Mouse (Mus musculus) erythroblast, adult 5-6 weeks (primary cell): ENCODE data around the gene Kcnab2. TPM values are rescaled to one million over a fixed set of nuclear protein-coding genes. Genes with fewer than 3 reads are reported as not detected.

Experiments
- ATAC-seq: replicated peaks from 2 replicates; pipeline ENCODE4 v1.8.0; 2016; ENCODE audit warnings: moderate number of reproducible peaks, mild to moderate bottlenecking, moderate TSS enrichment, inconsistent platforms; ENCODE audit not compliant: poor library complexity, low FRiP score, severe bottlenecking
- total RNA-seq, 2 experiments: library from RNA; stranded (forward) in 1 of 2; stranded (reverse) in 1 of 2; fragments of 150-400 nt in 1 of 2; fragments of 200-764, 138-1000 nt in 1 of 2; gene quantifications; 2 replicates each; pipeline versions ENCODE4 v1.2.3 to v1.2.4; 2015 to 2017; ENCODE audit warnings: low replicate concordance in 2 of 2

Gene Kcnab2
- total RNA-seq, 2 experiments from 2014 or later, result 9.2 to 12.1 TPM

- no peak for ATAC-seq
Measured at GRCm38 (mm10) chr4:152405671-152406201, 71.9 kb downstream of the Kcnab2 start.

- no peak for ATAC-seq
Measured at GRCm38 (mm10) chr4:152405143-152405542, 72.5 kb downstream of the Kcnab2 start.

DNA sequence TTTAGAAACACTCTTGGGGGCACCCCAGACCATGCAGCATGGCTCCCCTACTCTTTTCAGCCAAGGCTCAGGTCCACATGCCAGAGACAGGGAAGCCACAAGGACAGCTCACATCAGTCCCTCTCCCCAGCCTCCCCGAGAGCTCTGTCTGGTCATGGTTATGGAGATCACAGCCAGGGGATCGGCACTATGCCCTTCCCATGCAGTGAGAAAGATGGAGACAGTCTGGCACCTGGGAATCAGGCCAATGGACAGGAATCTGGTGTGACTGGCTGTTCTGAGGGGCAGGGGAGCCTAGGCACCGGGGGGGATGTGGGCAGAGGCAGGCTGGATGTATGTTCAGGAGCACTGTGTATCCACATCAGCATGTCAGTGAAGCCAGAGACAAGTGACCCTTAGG lies 78.7 kb downstream of the Kcnab2 start:
- no peak for ATAC-seq

DNA sequence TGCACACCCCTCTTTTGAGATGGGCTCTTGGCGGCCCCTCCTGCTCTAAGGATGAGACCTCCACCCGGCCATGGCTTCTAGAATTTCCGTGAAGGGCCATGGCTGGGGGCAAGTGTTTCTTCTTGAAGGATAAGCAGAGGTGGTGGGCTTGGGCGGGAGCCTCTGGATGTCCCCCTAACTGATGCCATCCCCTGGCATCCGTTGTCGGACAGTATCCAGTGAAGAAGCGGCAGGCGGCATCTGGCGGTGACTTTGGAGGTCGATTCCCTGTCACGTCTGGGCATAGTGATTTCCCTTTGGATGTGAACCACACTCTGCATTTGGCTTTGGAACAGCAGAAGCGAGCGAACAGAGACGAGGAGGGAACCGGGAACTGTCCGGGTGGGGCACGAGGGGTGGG lies 85.0 kb downstream of the Kcnab2 start:
- ATAC-seq, result no peak

- no peak for ATAC-seq
Measured at GRCm38 (mm10) chr4:152392192-152392591, 85.5 kb downstream of the Kcnab2 start.

DNA sequence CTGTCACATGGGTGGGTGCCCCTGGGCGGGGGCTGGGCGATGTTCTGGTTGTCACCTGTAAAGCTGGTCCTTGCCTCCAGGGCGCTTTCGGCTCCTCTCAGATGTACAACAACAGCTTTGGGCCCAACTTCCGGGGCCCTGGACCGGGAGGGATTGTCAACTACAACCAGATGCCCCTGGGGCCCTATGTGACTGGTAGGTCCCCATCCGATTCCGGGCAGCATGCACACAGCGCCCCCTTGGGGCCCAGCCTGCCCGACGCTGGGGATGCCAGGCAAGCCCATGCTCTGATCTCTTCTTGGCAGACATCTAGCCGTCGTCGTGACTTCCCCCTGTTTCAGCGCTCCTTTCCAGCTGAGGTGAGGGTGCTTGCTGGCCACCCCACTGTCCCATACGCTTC lies 92.0 kb downstream of the Kcnab2 start:
- no peak for ATAC-seq

- ATAC-seq, result no peak
Measured at GRCm38 (mm10) chr4:152382528-152383252, 95.0 kb downstream of the Kcnab2 start.

GRCm38 (mm10) chr4:152365228-152365627 lies 112.4 kb downstream of the Kcnab2 start:
- no peak for ATAC-seq

DNA sequence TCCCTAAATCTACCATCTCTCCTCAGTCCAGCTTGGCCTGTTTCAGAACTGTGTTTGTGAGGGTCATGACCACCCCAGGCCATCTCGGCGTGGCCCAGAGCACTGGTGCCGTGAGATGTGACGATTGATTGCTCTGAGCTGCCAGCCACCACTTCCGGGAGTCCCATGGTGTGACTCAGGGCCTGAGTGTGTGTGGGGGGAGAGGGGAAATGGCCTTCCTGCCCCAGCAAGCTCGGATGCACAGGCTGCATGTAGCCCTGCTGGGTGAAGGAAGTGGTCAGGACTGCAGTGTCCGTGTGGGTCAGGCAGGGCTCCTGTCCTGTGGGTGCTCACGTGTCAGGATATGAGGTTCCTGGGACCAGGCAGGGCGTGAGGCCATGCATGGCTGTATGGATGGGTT lies 115.5 kb downstream of the Kcnab2 start:
- no peak for ATAC-seq

- no peak for ATAC-seq
Measured at GRCm38 (mm10) chr4:152360855-152361254, 116.8 kb downstream of the Kcnab2 start.

DNA sequence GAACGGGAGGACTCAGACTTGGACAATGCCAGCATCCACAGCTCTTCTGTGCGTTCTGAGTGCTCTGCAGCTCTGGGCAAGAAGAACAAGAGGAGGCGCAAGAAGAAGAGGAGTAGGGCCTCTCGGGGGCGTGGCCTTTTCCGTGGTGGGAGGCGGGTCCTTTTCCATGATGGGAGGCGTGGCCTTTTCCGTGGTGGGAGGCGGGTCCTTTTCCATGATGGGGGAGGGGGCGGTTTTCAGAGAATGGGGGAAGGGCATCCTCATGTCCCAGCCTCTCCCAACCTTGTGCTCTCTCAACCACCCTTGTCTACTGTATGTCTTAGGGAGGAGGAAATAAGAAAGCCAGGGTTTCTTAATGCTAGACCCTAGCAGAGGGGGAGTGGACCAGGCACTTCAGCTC lies 118.0 kb downstream of the Kcnab2 start:
- ATAC-seq, result no peak

DNA sequence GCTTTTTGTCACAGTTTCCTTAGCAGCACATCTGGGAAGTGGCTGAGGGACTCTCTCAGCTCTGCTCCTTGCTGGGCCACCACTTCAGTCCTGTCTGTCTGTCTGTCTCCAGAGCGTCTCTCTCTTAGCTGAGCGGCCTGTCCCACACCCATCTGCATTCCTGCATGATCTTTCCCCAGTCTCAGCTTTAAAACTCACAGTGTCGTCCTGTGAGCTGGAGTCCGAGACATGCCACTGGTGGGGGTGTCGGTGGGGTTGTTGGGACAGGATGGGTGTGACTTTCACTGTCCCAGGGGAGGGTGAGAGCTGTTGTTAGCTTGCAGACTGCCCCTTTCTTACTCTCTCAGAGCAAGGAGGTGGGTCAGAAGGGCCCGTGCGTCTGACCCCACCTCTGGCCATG lies 122.0 kb downstream of the Kcnab2 start:
- ATAC-seq, result no peak

DNA sequence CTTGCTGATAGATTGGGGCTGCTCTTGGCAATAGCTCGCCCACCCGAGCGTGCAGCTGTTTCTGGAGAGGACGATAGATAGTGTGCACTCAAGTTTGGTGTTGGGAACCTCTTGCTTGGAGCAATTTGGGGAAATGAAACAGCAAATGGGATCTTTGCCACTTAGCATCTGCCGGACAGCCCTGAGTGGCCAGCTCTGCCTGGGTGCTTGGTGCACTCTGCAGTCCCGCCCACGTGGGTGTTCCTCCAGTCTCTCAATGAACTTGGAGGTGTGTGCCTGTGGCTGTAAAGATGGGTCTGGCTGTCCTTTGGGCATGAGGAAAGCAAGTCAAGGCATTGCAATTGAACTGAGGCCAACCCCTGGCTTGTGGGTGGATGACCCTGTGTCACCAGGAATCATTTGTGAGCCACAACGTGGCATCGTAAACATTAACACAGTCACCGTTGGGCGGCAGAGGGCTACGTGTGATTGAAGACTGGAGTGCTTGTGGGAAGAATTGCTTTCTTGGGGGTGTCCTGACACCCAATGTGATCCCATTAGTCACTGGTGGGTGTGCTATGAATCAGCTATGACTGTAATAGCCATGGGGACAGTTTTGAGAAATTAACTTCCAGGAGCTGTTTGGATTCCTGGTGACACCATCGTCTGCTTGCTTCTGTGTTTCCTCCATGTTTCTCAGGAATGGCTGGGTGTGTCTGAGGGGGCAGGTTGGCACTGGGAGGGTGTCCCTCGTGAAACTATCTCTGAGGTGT lies 123.6 kb downstream of the Kcnab2 start:
- no peak for ATAC-seq

GRCm38 (mm10) chr4:152351422-152352305 lies 126.0 kb downstream of the Kcnab2 start:
- no peak for ATAC-seq

GRCm38 (mm10) chr4:152350722-152351421 lies 126.8 kb downstream of the Kcnab2 start:
- ATAC-seq, result no peak

DNA sequence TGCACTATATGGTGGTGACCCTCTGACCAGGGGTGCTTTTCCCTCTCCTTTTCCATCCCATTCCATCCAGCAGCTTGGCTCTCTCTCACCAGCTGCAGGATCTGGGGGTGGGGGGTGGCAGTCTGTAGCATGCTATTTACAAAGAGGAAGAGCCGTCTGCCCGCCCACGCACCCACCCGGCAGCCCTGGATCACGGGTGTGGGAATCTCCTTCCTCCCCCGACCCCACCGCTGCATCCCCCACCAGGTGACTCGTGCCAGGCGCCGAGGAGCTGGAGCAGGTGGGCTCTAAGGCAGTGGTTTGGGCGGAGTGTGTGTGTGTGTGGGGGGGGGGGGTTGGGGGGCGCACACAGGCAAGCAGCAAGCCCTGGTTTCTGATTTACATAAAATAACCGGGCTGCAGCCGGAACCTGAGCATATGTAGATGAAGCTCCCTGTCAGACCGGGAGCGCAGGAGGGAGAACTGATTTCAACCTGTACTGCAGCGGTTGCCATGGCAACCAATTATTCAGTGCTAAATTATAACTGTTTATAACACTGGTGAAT lies 127.8 kb downstream of the Kcnab2 start:
- no peak for ATAC-seq

- ATAC-seq, result no peak
Measured at GRCm38 (mm10) chr4:152345120-152345889, 132.4 kb downstream of the Kcnab2 start.

DNA sequence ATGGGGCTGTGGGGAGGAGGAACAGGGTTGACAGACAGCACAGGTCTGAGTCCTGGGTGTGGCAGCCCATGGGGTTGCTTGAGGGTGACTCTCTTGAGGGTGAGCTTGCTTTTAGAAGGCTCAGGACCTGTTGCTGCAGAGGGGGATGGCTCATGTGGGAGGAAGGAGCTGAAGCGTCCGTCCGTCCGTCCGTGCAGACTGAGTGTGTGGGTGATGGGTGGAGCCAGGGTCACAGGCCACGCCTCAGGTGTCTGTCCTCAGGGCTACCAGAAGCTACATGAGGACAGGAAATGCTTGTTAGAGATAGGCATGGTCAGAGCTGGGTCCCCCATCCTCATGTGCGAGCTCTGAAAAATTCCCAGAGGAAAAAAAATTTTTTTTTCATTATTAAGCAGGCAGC lies 133.0 kb downstream of the Kcnab2 start:
- ATAC-seq, result no peak

DNA sequence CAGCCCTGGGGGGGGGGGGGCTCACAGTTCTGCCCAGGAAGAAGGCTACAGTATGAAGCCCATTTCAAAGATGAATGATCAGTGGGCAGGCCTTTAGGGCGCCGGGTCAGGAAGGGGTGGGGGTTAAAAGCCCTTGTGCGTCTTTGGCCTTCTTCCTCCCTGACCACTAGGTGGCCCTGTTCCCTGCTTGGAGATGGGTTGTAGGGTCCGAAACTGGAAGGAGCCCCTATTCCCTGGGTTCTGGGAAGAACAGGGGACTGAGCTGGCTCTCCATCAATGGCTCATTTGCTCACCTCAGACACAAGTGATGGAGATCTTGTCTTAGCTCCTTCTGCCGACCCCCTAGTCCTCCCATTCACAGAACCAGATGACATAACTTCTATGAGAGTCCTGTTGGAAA lies 134.4 kb downstream of the Kcnab2 start:
- ATAC-seq, result no peak
